Mouse (Mus musculus): ENCODE data around the gene 2310002L09Rik. TPM values are rescaled to one million over a fixed set of nuclear protein-coding genes. Genes with fewer than 3 reads are reported as not detected.
A peak's percentile ranks its signal among the peaks of the same experiment; 100 is the strongest.
"Not testable (repeated sequence)": the region's sequence is repeated elsewhere in the genome, so short reads cannot be mapped to it uniquely, and the experiment has no call there.

Gene 2310002L09Rik
- total RNA-seq (2014; rRNA removed) (not detected in 2 replicates), polyA plus RNA-seq (2015; fragmentation: Nextera tagmentation; extraction: Ambion mirVana) (not detected in 2 replicates)

DNA sequence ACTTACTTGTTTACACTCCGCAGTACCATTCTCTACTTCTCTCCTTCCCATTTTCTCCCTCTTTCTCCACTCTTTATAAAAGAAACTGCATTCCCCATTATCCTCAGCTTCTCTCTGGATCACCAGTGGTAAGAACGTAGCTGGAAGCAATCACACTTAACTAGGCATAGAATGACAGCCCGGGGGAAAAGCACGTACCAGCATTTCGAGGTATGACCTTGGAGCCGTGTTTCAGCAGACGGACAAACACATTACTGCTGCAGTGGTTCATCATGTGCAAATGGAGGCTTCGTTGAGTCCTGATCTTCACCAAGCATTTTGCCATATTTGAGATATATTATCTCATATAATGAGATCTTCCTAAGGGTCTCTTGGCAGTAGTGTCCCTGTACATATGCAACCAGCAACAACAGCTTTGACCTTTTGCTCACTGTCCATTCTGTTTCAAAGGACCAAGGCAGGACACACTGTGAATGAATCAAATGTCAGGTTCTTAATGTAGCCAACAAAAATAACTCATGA lies at the start of gene 2310002L09Rik:
Gene 2310002L09Rik (minus strand): TSS at position 472 of the 522 bp plus-strand sequence.
- WGBS: 83% methylated on average over 8 of the region's 8 CpGs
- ATAC-seq (no peak), DNase-seq (no peak)
- Histone ChIP-seq H3K9ac (no peak within 1 kb of the TSS), H3K36me3 (ENCODE audit: insufficient read depth) (no peaks in the 10 kb centered on the region), H3K27me3 (ENCODE audit: insufficient read depth, low read length) (no peaks in the 10 kb centered on the region), H3K4me1 (ENCODE audit: insufficient read depth) (no peaks in the 10 kb centered on the region), H3K9me3 (ENCODE audit: low read length) (no peaks in the 10 kb centered on the region), H3K4me3 (ENCODE audit: low read depth, low read length) (no peak within 1 kb of the TSS), H3K27ac (ENCODE audit: low read depth, low read length) (no peak within 1 kb of the TSS), H3K4me2 (ENCODE audit: low read depth) (no peak within 1 kb of the TSS)
- no peak for TF ChIP-seq CTCF (IDR thresholded peaks at IDR 0.05; ENCODE audit: low read depth)

GRCm38 (mm10) chr4:73980454-73980853 lies 29.8 kb upstream of the 2310002L09Rik start:
- WGBS: 67% methylated on average over 3 of the region's 3 CpGs
- no peaks in the 10 kb centered on the region for H3K27me3 ChIP-seq (ENCODE audit: insufficient read depth, low read length)
- no peak for TF ChIP-seq CTCF (IDR thresholded peaks at IDR 0.05; ENCODE audit: low read depth)
- H3K9me3 ChIP-seq (ENCODE audit: low read length): no peaks in the 10 kb centered on the region
- no peak for ATAC-seq
- no peak overlapping the region for H3K4me2 ChIP-seq (ENCODE audit: low read depth)
- H3K4me3 ChIP-seq (ENCODE audit: low read depth, low read length): no peak overlapping the region
- H3K36me3 ChIP-seq (ENCODE audit: insufficient read depth): no peaks in the 10 kb centered on the region
- peak; percentile 41 for DNase-seq
- no peak overlapping the region for H3K27ac ChIP-seq (ENCODE audit: low read depth, low read length)
- H3K9ac ChIP-seq: no peak overlapping the region
- no peaks in the 10 kb centered on the region for H3K4me1 ChIP-seq (ENCODE audit: insufficient read depth)

DNA sequence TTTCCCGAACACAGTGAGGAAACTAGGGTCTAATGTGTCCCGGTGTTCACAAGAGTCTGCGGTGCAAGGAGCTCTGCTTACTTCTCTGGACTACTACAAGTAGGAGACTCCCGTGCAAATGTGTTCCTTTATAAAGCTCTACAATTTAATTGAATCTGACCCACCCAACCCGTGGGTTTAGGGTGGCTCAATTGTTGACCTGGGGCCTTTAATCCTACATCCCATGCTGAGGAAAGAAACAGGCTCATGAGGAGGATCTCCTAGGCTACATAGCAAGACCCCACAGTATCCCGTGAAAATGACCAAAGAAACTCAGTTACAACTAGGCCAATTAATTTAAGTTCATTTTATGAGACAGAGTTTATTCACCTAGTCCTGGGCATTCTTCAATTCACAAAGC lies 30.0 kb downstream of the 2310002L09Rik start, which contains the start of gene Gm11756:
Gene Gm11756 (minus strand): TSS at position 101 of the 400 bp plus-strand sequence.
- ATAC-seq; H3K9ac ChIP-seq; H3K36me3 ChIP-seq (ENCODE audit: insufficient read depth); H3K4me2 ChIP-seq (ENCODE audit: low read depth); H3K4me1 ChIP-seq (ENCODE audit: insufficient read depth); H3K9me3 ChIP-seq (ENCODE audit: low read length); DNase-seq; H3K4me3 ChIP-seq (ENCODE audit: low read depth, low read length); H3K27ac ChIP-seq (ENCODE audit: low read depth, low read length); H3K27me3 ChIP-seq (ENCODE audit: insufficient read depth, low read length): not testable (repeated sequence)
- 85% methylated on average over 6 of the region's 6 CpGs for WGBS

- H3K36me3 ChIP-seq (ENCODE audit: insufficient read depth); H3K4me2 ChIP-seq (ENCODE audit: low read depth); H3K9ac ChIP-seq; DNase-seq; H3K9me3 ChIP-seq (ENCODE audit: low read length); H3K4me1 ChIP-seq (ENCODE audit: insufficient read depth); H3K4me3 ChIP-seq (ENCODE audit: low read depth, low read length); H3K27me3 ChIP-seq (ENCODE audit: insufficient read depth, low read length); H3K27ac ChIP-seq (ENCODE audit: low read depth, low read length); ATAC-seq: not testable (repeated sequence)
- no CpG with 5 or more reads among the region's 4 CpGs for WGBS
Observed at GRCm38 (mm10) chr4:73905853-73906252, 44.8 kb downstream of the 2310002L09Rik start, which contains the start of gene Gm13871. Gene Gm13871, minus strand, starts transcription at chr4:73905953.

DNA sequence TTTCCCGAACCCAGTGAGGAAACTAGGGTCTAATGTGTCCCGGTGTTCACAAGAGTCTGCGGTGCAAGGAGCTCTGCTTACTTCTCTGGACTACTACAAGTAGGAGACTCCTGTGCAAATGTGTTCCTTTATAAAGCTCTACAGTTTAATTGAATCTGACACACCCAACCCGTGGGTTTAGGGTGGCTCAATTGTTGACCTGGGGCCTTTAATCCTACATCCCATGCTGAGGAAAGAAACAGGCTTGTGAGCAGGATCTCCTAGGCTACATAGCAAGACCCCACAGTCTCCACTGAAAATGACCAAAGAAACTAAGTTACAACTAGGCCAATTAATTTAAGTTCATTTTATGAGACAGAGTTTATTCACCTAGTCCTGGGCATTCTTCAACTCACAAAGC lies 59.6 kb downstream of the 2310002L09Rik start, which contains the start of gene Gm11757:
Gene Gm11757 (minus strand): TSS at position 101 of the 400 bp plus-strand sequence.
- not testable (repeated sequence) for H3K9me3 ChIP-seq (ENCODE audit: low read length); DNase-seq; H3K27ac ChIP-seq (ENCODE audit: low read depth, low read length); H3K9ac ChIP-seq; H3K4me3 ChIP-seq (ENCODE audit: low read depth, low read length); H3K27me3 ChIP-seq (ENCODE audit: insufficient read depth, low read length); H3K4me1 ChIP-seq (ENCODE audit: insufficient read depth); H3K4me2 ChIP-seq (ENCODE audit: low read depth); H3K36me3 ChIP-seq (ENCODE audit: insufficient read depth); ATAC-seq
- WGBS: no CpG with 5 or more reads among the region's 4 CpGs

Other genes with a start within 250 kb of the 2310002L09Rik start
- 1.1 and 1.2 TPM in 2 replicates for gene Rasef, start 159.9 kb downstream of the 2310002L09Rik start, total RNA-seq (2014; rRNA removed)
- 0.18 and 0.24 TPM in 2 replicates for gene Rasef, start 159.9 kb downstream of the 2310002L09Rik start, polyA plus RNA-seq (2015; fragmentation: Nextera tagmentation; extraction: Ambion mirVana)
- gene Gm11758, start 74.6 kb downstream of the 2310002L09Rik start, total RNA-seq (2014; rRNA removed): not detected in 2 replicates
- gene Gm11758, start 74.6 kb downstream of the 2310002L09Rik start, polyA plus RNA-seq (2015; fragmentation: Nextera tagmentation; extraction: Ambion mirVana): not detected in 2 replicates
- gene Gm11757, start 59.7 kb downstream of the 2310002L09Rik start, total RNA-seq (2014; rRNA removed): not detected in 2 replicates
- not detected in 2 replicates for gene Gm11757, start 59.7 kb downstream of the 2310002L09Rik start, polyA plus RNA-seq (2015; fragmentation: Nextera tagmentation; extraction: Ambion mirVana)
- not detected in 2 replicates for gene Gm13871, start 44.9 kb downstream of the 2310002L09Rik start, total RNA-seq (2014; rRNA removed)
- gene Gm13871, start 44.9 kb downstream of the 2310002L09Rik start, polyA plus RNA-seq (2015; fragmentation: Nextera tagmentation; extraction: Ambion mirVana): not detected in 2 replicates
- gene Gm11756, start 30.1 kb downstream of the 2310002L09Rik start, total RNA-seq (2014; rRNA removed): not detected in 2 replicates
- gene Gm11756, start 30.1 kb downstream of the 2310002L09Rik start, polyA plus RNA-seq (2015; fragmentation: Nextera tagmentation; extraction: Ambion mirVana): not detected in 2 replicates
- 28.1 and 32.9 TPM in 2 replicates for gene Frmd3, start 62.6 kb upstream of the 2310002L09Rik start, total RNA-seq (2014; rRNA removed)
- 20.4 and 29.7 TPM in 2 replicates for gene Frmd3, start 62.6 kb upstream of the 2310002L09Rik start, polyA plus RNA-seq (2015; fragmentation: Nextera tagmentation; extraction: Ambion mirVana)

All from forebrain, postnatal 0 days (tissue).